Mouse (Mus musculus) heart, postnatal 25 days (tissue): ENCODE results near the gene Mrgprb5. TPM values are rescaled to one million over a fixed set of nuclear protein-coding genes. Genes with fewer than 3 reads are reported as not detected.
"Not testable (repeated sequence)": the region's sequence is repeated elsewhere in the genome, so short reads cannot be mapped to it uniquely, and the experiment has no call there.

Source experiments
- DNase-seq: peaks from one replicate; pipeline ENCODE4 v3.0.0; 2022; ENCODE audit warnings: low spot score
- intact Hi-C: fragments of 180-260 bp; cut with DNase I; formaldehyde crosslinking; loops from one replicate; pipeline ENCODE4 v1.15.1; 2025
- total RNA-seq, 2 experiments: library from RNA; stranded (reverse); gene quantifications; 2 replicates each; pipeline ENCODE4 v1.2.3; 2021

Gene Mrgprb5
- not detected for total RNA-seq

DNA sequence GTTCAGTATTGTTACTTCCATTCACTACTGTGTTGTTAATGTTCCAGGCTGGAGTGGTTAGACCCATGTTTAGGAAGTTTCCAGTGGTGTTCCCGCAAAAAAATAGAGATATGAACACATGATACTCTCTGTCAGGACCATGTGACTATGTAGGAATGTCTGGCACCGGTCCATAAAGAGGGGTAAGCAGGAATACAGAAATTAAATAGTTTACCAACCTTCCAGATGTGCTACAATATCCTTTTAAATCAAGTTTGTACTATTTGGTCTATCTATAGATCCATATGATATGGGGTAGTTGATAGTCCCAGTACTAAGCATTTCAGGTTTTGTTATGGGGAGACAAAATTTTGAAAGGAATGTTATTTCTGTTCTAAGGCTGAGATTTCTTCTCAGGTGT is at the start of gene Mrgprb5:
Gene Mrgprb5 (minus strand): TSS at position 101 of the 400 bp plus-strand sequence.
- intact Hi-C loops = no loop called here
- no peak for DNase-seq

GRCm38 (mm10) chr7:48199188-48199587 is 30.4 kb upstream of the Mrgprb5 start, which contains the start of gene Mrgprb4:
Gene Mrgprb4 (minus strand): TSS chr7:48199288.
- intact Hi-C loops = no loop called here
- DNase-seq = no peak

GRCm38 (mm10) chr7:48167471-48167870 is 1.3 kb downstream of the Mrgprb5 start:
- no peak for DNase-seq
- intact Hi-C loops = no loop called here

GRCm38 (mm10) chr7:48138248-48138702 is 30.5 kb downstream of the Mrgprb5 start:
- intact Hi-C loops = no loop called here
- DNase-seq = no peak

- no peak for DNase-seq
- intact Hi-C loops = no loop called here
Observed at GRCm38 (mm10) chr7:48137216-48138077, 31.4 kb downstream of the Mrgprb5 start.

- no peak for DNase-seq
Observed at GRCm38 (mm10) chr7:48132674-48133073, 36.1 kb downstream of the Mrgprb5 start.

GRCm38 (mm10) chr7:48132247-48132646 is 36.6 kb downstream of the Mrgprb5 start:
- DNase-seq, intact Hi-C loops: not testable (repeated sequence)

More at GRCm38 (mm10) chr7:48132674-48133073, 36.1 kb downstream of the Mrgprb5 start:
- intact Hi-C loops = no loop called here

- DNase-seq, intact Hi-C loops: not testable (repeated sequence)
Observed at GRCm38 (mm10) chr7:48131820-48132219, 37.0 kb downstream of the Mrgprb5 start.

DNA sequence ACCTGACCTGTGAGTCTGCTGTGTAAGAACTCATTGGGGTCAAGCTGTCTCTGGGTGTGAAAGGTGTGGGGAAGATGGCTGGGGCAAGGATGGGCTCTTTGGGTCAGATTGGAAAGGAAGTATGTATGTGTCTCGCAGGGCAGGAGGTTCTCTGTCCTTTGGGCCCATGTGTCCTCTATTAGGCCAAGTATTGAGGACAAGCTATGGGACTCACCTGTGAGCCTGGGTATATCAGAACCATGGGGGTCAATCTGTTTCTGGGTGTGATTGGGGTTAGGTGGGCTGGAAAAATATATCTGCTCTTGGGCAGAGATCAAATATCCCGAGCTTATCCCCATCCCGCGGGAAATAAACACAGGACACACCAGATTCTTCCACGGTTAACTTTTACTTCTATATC is 45.0 kb downstream of the Mrgprb5 start:
- no peak for DNase-seq
- intact Hi-C loops = no loop called here

Other genes starting within 250 kb of the Mrgprb5 start
- gene Mrgpra4, start 186.9 kb downstream of the Mrgprb5 start, total RNA-seq = not detected
- not detected for gene Mrgprx1, start 141.4 kb downstream of the Mrgprb5 start, total RNA-seq
- not detected for gene Mrgprb4, start 30.3 kb upstream of the Mrgprb5 start, total RNA-seq
- not detected for gene Mrgprb8, start 219.5 kb upstream of the Mrgprb5 start, total RNA-seq